Mouse (Mus musculus) forebrain, embryonic 11.5 days (tissue): ENCODE measurements around the gene Ankrd44. TPM values are rescaled to one million over a fixed set of nuclear protein-coding genes. Genes with fewer than 3 reads are reported as not detected.

ENCODE experiments used
- ATAC-seq: fragments of 200-750 bp; cut with Nextera tagmentation; replicated peaks from 2 replicates; pipeline ENCODE4 v1.8.0; 2017; ENCODE audit warnings: moderate TSS enrichment; ENCODE audit not compliant: low FRiP score
- DNase-seq: peaks from one replicate; pipeline ENCODE4 v3.0.0-alpha.2; 2017; ENCODE audit warnings: low spot score
- H3K27ac ChIP-seq: fragments of 300-500 bp; sonication (generic); 2 replicates; pipeline ENCODE4 v1.5.1; 2014; ENCODE audit warnings: low read depth, low read length
- H3K27me3 ChIP-seq: fragments of 300-500 bp; sonication (generic); 2 replicates; pipeline ENCODE4 v1.6.1; 2014; ENCODE audit warnings: mild to moderate bottlenecking, low read length, mixed read lengths; ENCODE audit not compliant: control insufficient read depth, insufficient read depth
- H3K36me3 ChIP-seq: fragments of 300-500 bp; sonication (generic); 2 replicates; pipeline ENCODE4 v1.6.1; 2014; ENCODE audit warnings: mild to moderate bottlenecking, low read length, moderate library complexity, mixed read lengths; ENCODE audit not compliant: control insufficient read depth, insufficient read depth
- H3K4me1 ChIP-seq: fragments of 300-500 bp; sonication (generic); replicated peaks from 2 replicates; pipeline ENCODE4 v1.6.1; 2014; ENCODE audit warnings: low read length, mixed read lengths; ENCODE audit not compliant: control insufficient read depth, insufficient read depth
- H3K4me2 ChIP-seq: fragments of 300-500 bp; sonication (generic); 2 replicates; pipeline ENCODE4 v1.6.1; 2014; ENCODE audit warnings: low read depth, mild to moderate bottlenecking, low read length, moderate library complexity, mixed read lengths; ENCODE audit not compliant: severe bottlenecking
- H3K4me3 ChIP-seq: fragments of 300-500 bp; sonication (generic); 2 replicates; pipeline ENCODE4 v1.5.1; 2014; ENCODE audit warnings: low read depth, low read length
- H3K9ac ChIP-seq: fragments of 300-500 bp; sonication (generic); 2 replicates; pipeline ENCODE4 v1.6.1; 2014; ENCODE audit warnings: low read length
- H3K9me3 ChIP-seq: fragments of 300-500 bp; sonication (generic); 2 replicates; pipeline ENCODE4 v1.6.1; 2016; ENCODE audit warnings: low read length, mixed read lengths; ENCODE audit not compliant: control insufficient read depth
- WGBS: fragments of 180-500 bp; shearing (Covaris S2); extraction: QIAGEN DNeasy Blood & Tissue Kit; methylation state at CpG from one replicate; pipeline ENCODE4 v1.1.7; 2014; 5-methylcytosine and 5-hydroxymethylcytosine counted together
- polyA plus RNA-seq: library from polyadenylated mRNA; unstranded; fragments of >200 nt; fragmentation: Nextera tagmentation; extraction: Ambion mirVana; gene quantifications from 2 replicates; pipeline ENCODE4 v1.2.1, GENCODE M21; 2014

Ankrd44 gene
- polyA plus RNA-seq, 1 experiment from 2014 or later, result 19.3 TPM

DNA sequence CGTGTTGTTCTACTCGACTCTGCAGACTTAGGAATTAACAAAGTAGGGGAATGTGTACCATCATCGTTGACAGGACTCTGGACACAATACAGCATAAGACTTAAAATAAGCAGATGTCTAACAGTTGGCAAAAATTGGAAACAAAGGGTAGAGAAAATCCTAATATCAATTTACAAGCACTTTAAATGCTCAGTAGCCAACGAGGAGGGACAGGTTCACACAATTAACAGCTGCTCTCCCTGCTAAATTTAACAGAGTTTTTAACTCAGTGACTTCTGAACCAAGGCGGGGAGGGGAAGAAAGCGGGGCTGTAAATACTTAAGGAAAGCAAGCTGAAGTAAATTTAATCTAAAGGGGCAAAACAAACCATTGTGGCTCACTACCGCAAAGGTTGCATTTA is 1.4 kb downstream of the Ankrd44 start:
- Histone ChIP-seq H3K4me3 (peak overlapping the region; percentile 81), H3K27ac (no peak overlapping the region), H3K4me2 (peak overlapping the region; percentile 92), H3K9me3 (no peaks in the 10 kb centered on the region), H3K9ac (peak overlapping the region; percentile 88), H3K36me3 (no peaks in the 10 kb centered on the region), H3K27me3 (no peaks in the 10 kb centered on the region), H3K4me1 (peaks cover 2% of the 10 kb centered on the region; the same call in 1 of the 2 replicates)
- DNase-seq (no peak), ATAC-seq (no peak)
- 55% methylated on average over 7 of the region's 7 CpGs for WGBS

- 86% methylated on average over 4 of the region's 4 CpGs for WGBS
- H3K9ac ChIP-seq, result no peak overlapping the region
- H3K4me2 ChIP-seq, result no peak overlapping the region
- no peaks in the 10 kb centered on the region for H3K9me3 ChIP-seq
- H3K27ac ChIP-seq, result no peak overlapping the region
- no peak overlapping the region for H3K4me3 ChIP-seq
- DNase-seq (no peak), ATAC-seq (no peak)
- no peaks in the 10 kb centered on the region for H3K27me3 ChIP-seq
- no peaks in the 10 kb centered on the region for H3K36me3 ChIP-seq
- peaks cover 2% of the 10 kb centered on the region; the same call in 1 of the 2 replicates for H3K4me1 ChIP-seq
Observed at GRCm38 (mm10) chr1:54924309-54924685, 1.9 kb downstream of the Ankrd44 start.

DNA sequence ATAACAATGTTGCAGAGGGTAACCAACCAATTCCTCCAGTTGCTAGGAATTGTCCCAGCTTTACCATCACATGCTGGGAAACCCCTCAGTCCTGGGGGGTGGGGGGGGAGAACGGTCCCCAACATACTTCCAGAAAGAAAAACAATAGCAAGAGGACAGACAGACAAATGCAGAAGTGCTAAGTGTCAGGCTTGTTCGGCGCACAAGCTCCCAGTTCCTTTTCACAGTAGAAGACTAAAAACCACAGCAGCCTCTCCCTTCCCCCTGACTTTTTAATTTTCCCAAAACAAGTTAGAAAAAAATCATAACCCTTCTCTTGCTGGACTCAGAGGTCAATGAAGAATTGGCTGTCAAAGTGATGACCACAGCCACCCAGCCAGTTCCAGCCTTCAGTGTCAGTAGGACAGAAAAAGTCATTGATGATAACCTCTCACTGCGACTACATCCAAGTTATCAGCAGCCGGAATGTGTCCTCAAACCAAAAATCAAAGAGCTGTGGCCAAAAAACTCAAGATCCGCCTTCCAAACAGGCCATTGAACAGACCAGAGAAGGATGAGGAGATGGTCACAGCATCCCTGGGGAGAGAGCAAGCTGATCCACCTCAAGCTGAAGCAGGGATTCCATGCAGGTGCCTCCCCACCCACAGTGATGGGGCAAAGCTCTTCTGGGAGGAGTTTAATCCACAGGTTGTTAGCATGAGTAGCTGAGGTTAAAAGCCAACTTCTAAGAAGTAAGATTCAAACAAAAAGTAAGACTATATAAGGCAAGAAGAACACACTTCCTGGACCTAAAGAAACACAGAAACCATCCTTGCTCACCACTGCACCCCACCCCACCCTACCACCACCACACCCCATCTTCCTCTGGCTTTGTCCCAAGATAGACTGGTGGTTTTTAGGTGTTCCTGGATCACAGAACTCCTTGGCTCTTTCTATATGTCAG is 2.5 kb downstream of the Ankrd44 start:
- Histone ChIP-seq H3K4me2 (no peak overlapping the region), H3K4me1 (peaks cover 2% of the 10 kb centered on the region; the same call in 1 of the 2 replicates), H3K27me3 (no peaks in the 10 kb centered on the region), H3K36me3 (no peaks in the 10 kb centered on the region), H3K27ac (no peak overlapping the region), H3K9ac (no peak overlapping the region), H3K4me3 (no peak overlapping the region), H3K9me3 (no peaks in the 10 kb centered on the region)
- ATAC-seq (no peak), DNase-seq (no peak)
- 88% methylated on average over 6 of the region's 6 CpGs for WGBS

DNA sequence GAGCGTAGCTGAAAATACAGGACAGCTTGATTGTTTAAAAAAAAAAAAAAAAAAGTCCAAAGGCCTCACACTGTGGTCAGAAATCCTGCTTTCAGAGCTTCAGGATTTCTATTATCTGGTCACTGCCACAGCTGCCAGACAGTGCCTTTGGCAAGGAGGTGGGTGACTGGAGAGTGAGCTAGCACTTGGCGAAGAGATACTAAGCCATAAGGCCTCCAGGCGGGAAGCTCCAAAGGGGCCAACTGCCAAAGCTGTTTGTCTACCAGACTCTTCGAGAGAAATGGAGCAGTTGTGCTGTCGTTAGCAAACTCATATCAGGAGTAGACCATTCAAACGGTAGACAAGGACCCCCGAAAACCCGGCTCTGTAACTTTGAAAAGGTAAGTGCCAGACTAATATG is 3.5 kb downstream of the Ankrd44 start:
- Histone ChIP-seq H3K27me3 (no peaks in the 10 kb centered on the region), H3K9ac (no peak overlapping the region), H3K4me2 (no peak overlapping the region), H3K4me1 (peaks cover 2% of the 10 kb centered on the region; the same call in 1 of the 2 replicates), H3K36me3 (no peaks in the 10 kb centered on the region), H3K4me3 (no peak overlapping the region), H3K9me3 (no peaks in the 10 kb centered on the region), H3K27ac (no peak overlapping the region)
- no peak for ATAC-seq
- WGBS, result 85% methylated on average over 8 of the region's 8 CpGs
- DNase-seq, result no peak

GRCm38 (mm10) chr1:54922025-54922574 is 4.1 kb downstream of the Ankrd44 start:
- Histone ChIP-seq H3K4me3 (no peak overlapping the region), H3K9ac (no peak overlapping the region), H3K4me2 (no peak overlapping the region), H3K27me3 (no peaks in the 10 kb centered on the region), H3K4me1 (peaks cover 2% of the 10 kb centered on the region; the same call in 1 of the 2 replicates), H3K36me3 (no peaks in the 10 kb centered on the region), H3K27ac (no peak overlapping the region), H3K9me3 (no peaks in the 10 kb centered on the region)
- DNase-seq (no peak), ATAC-seq (no peak)
- WGBS, result 86% methylated on average over 12 of the region's 12 CpGs

GRCm38 (mm10) chr1:54920132-54920531 is 6.1 kb downstream of the Ankrd44 start:
- H3K36me3 ChIP-seq, result no peaks in the 10 kb centered on the region
- 93% methylated on average over 4 of the region's 4 CpGs for WGBS

GRCm38 (mm10) chr1:54916456-54916855 is 9.7 kb downstream of the Ankrd44 start:
- 82% methylated on average over 4 of the region's 4 CpGs for WGBS
- Histone ChIP-seq H3K27me3 (no peaks in the 10 kb centered on the region), H3K4me3 (no peak overlapping the region), H3K36me3 (no peaks in the 10 kb centered on the region), H3K4me1 (no peaks in the 10 kb centered on the region; the same call in 1 of the 2 replicates), H3K9ac (no peak overlapping the region), H3K4me2 (no peak overlapping the region), H3K27ac (no peak overlapping the region), H3K9me3 (no peaks in the 10 kb centered on the region)
- ATAC-seq (no peak), DNase-seq (no peak)

More at GRCm38 (mm10) chr1:54920132-54920531, 6.1 kb downstream of the Ankrd44 start:
- Histone ChIP-seq H3K9ac (no peak overlapping the region), H3K9me3 (no peaks in the 10 kb centered on the region), H3K4me1 (no peaks in the 10 kb centered on the region), H3K27me3 (no peaks in the 10 kb centered on the region), H3K4me2 (no peak overlapping the region), H3K4me3 (no peak overlapping the region), H3K27ac (no peak overlapping the region)
- no peak for ATAC-seq
- no peak for DNase-seq

- H3K27ac ChIP-seq, result no peak overlapping the region
- DNase-seq, result no peak
- H3K4me1 ChIP-seq, result no peaks in the 10 kb centered on the region; the same call in 1 of the 2 replicates
- H3K4me2 ChIP-seq, result no peak overlapping the region
- ATAC-seq, result no peak
- H3K4me3 ChIP-seq, result no peak overlapping the region
- no peaks in the 10 kb centered on the region for H3K9me3 ChIP-seq
- H3K27me3 ChIP-seq, result no peaks in the 10 kb centered on the region
- WGBS, result 59% methylated on average over 9 of the region's 9 CpGs
- no peak overlapping the region for H3K9ac ChIP-seq
- no peaks in the 10 kb centered on the region for H3K36me3 ChIP-seq
Observed at GRCm38 (mm10) chr1:54914387-54914786, 11.8 kb downstream of the Ankrd44 start.
